Mouse (Mus musculus): Measurements from ENCODE around the gene Rufy2. TPM values are rescaled to one million over a fixed set of nuclear protein-coding genes. Genes with fewer than 3 reads are reported as not detected.

Rufy2 gene
- polyA plus RNA-seq, 1 experiment from 2014 or later = 13.3 TPM

DNA sequence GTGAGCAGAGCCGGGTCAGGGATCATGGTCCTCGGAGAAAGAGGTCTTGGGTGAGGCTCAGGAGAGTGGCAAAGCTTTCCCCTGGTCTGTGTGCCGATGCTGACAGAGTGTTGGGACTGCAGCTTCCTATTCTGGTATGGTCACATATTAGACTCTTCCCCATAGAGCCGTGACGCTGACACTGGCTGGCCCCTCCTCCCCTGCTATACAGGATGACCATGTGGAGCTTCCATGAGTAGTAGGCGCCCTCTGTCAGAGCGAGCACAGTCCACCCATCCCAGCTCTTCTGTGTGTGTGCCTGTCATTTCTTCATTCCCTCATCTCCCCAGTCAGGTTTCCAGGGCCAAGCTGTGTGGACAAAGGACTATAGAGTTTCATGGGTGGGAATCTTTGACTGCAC is 83.3 kb downstream of the Rufy2 start:
- 78% methylated on average over 7 of the region's 7 CpGs for WGBS (ENCODE audit: insufficient replicate concordance)
- no peaks in the 10 kb centered on the region for H3K4me1 ChIP-seq (ENCODE audit: control insufficient read depth, insufficient read depth, low read length)

DNA sequence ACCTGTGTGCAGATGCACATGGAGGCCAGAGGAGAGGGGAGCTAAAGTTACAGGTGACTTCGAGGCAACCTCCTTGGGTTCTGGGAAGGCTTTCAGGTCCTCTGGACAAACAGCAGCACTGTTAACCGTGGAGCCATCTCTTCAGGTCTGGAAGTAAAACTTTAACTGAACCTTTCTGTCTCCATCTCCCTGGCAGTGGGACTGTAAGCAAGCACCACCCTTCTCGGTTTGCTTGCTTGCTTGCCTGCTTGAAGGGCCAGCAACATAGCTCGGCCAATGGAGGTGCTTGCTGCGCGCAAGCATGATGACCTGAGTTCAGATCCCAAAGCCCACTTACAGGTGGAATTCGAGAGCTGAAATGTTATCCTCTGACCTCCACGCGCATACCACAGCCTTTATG is 84.5 kb downstream of the Rufy2 start:
- 72% methylated on average over 9 of the region's 9 CpGs for WGBS (ENCODE audit: insufficient replicate concordance)
- no peak overlapping the region for H3K27ac ChIP-seq (ENCODE audit: low read depth, low read length)
- H3K4me3 ChIP-seq (ENCODE audit: low read depth, low read length) = no peak overlapping the region
- no peaks in the 10 kb centered on the region for H3K4me1 ChIP-seq (ENCODE audit: control insufficient read depth, insufficient read depth, low read length)
- H3K27me3 ChIP-seq (ENCODE audit: control insufficient read depth, insufficient read depth, low read length) = peaks cover 4% of the 10 kb centered on the region; the same call in 1 of the 2 replicates
- no peak overlapping the region for H3K4me2 ChIP-seq
- H3K9ac ChIP-seq (ENCODE audit: low read depth, low read length) = no peak overlapping the region
- no peaks in the 10 kb centered on the region for H3K36me3 ChIP-seq (ENCODE audit: control insufficient read depth, insufficient read depth, low read length)
- H3K9me3 ChIP-seq (replicated peaks; ENCODE audit: control insufficient read depth, low read length) = no peaks in the 10 kb centered on the region
- ATAC-seq (replicated peaks; ENCODE audit: insufficient number of reproducible peaks, low FRiP score, low TSS enrichment) = no peak

More for the DNA sequence above, 83.3 kb downstream of the Rufy2 start:
- no peak overlapping the region for H3K4me3 ChIP-seq (ENCODE audit: low read depth, low read length)
- no peak overlapping the region for H3K27ac ChIP-seq (ENCODE audit: low read depth, low read length)
- no peaks in the 10 kb centered on the region for H3K36me3 ChIP-seq (ENCODE audit: control insufficient read depth, insufficient read depth, low read length)
- H3K4me2 ChIP-seq = no peak overlapping the region
- H3K9ac ChIP-seq (ENCODE audit: low read depth, low read length) = no peak overlapping the region
- H3K9me3 ChIP-seq (replicated peaks; ENCODE audit: control insufficient read depth, low read length) = no peaks in the 10 kb centered on the region
- no peak for ATAC-seq (replicated peaks; ENCODE audit: insufficient number of reproducible peaks, low FRiP score, low TSS enrichment)
- peaks cover 4% of the 10 kb centered on the region; the same call in 1 of the 2 replicates for H3K27me3 ChIP-seq (ENCODE audit: control insufficient read depth, insufficient read depth, low read length)

DNA sequence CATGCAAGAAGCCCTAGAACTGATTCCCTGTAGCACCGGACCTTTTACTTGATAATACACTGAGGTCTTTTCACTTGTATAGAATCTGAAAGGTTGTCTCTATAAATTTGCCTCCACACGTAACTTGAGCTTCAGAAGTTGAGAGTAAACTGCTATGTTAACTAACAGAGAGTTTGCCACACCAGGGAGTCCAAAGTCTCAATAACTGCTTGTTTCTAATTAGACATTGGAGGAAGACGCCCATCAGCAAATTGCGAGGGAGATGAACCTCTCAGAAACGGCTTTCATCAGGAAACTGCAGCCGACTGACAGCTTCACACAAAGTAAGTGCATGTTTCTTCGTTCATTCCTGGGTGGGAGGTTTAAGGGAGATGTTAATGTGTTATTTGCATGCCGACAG is 85.5 kb downstream of the Rufy2 start:
- 54% methylated on average over 8 of the region's 8 CpGs for WGBS (ENCODE audit: insufficient replicate concordance)
- no peaks in the 10 kb centered on the region for H3K4me1 ChIP-seq (ENCODE audit: control insufficient read depth, insufficient read depth, low read length)
- no peaks in the 10 kb centered on the region for H3K9me3 ChIP-seq (replicated peaks; ENCODE audit: control insufficient read depth, low read length)
- no peak overlapping the region for H3K4me2 ChIP-seq
- H3K27ac ChIP-seq (ENCODE audit: low read depth, low read length) = no peak overlapping the region
- no peak for ATAC-seq (replicated peaks; ENCODE audit: insufficient number of reproducible peaks, low FRiP score, low TSS enrichment)
- peaks cover 4% of the 10 kb centered on the region; the same call in 1 of the 2 replicates for H3K27me3 ChIP-seq (ENCODE audit: control insufficient read depth, insufficient read depth, low read length)
- H3K4me3 ChIP-seq (ENCODE audit: low read depth, low read length) = no peak overlapping the region
- H3K9ac ChIP-seq (ENCODE audit: low read depth, low read length) = no peak overlapping the region
- no peaks in the 10 kb centered on the region for H3K36me3 ChIP-seq (ENCODE audit: control insufficient read depth, insufficient read depth, low read length)

DNA sequence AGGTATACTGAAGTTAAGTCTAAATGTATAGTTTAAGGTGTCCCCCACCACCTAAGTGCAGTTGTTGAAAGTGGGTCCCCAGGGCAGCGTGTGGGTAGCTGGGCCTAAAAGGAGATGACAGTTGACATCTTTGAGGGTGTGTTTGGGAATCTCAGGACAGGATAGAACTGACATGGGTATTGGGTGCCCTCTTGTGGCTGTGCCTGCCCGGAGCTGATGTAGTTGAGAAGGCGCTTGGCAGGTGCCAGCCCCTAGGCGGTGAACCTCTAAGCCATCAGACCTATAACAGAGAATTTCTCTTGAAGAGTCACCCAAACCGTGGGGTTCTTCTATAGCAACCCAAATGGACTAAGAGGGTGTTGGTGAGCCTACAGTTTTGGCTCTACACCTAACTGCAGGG is 86.0 kb downstream of the Rufy2 start:
- Histone ChIP-seq H3K9ac (ENCODE audit: low read depth, low read length) (no peak overlapping the region), H3K36me3 (ENCODE audit: control insufficient read depth, insufficient read depth, low read length) (no peaks in the 10 kb centered on the region), H3K27ac (ENCODE audit: low read depth, low read length) (no peak overlapping the region), H3K4me1 (ENCODE audit: control insufficient read depth, insufficient read depth, low read length) (no peaks in the 10 kb centered on the region), H3K27me3 (ENCODE audit: control insufficient read depth, insufficient read depth, low read length) (peaks cover 4% of the 10 kb centered on the region; the same call in 1 of the 2 replicates), H3K4me3 (ENCODE audit: low read depth, low read length) (no peak overlapping the region), H3K4me2 (no peak overlapping the region), H3K9me3 (replicated peaks; ENCODE audit: control insufficient read depth, low read length) (no peaks in the 10 kb centered on the region)
- ATAC-seq (replicated peaks; ENCODE audit: insufficient number of reproducible peaks, low FRiP score, low TSS enrichment) = no peak
- 10% methylated on average over 5 of the region's 5 CpGs for WGBS (ENCODE audit: insufficient replicate concordance)

Other genes with a start within 250 kb of the Rufy2 start
- gene Ccar1, start 187.9 kb upstream of the Rufy2 start, polyA plus RNA-seq (2014; fragmentation: Nextera tagmentation; extraction: Ambion mirVana) = 101 and 106 TPM in 2 replicates
- 25.9 and 32.6 TPM in 2 replicates for gene Tet1, start 71.2 kb upstream of the Rufy2 start, polyA plus RNA-seq (2014; fragmentation: Nextera tagmentation; extraction: Ambion mirVana)
- gene Slc25a16, start 59.6 kb upstream of the Rufy2 start, polyA plus RNA-seq (2014; fragmentation: Nextera tagmentation; extraction: Ambion mirVana) = 12.0 and 12.7 TPM in 2 replicates
- gene Dna2, start 33.2 kb upstream of the Rufy2 start, polyA plus RNA-seq (2014; fragmentation: Nextera tagmentation; extraction: Ambion mirVana) = 25.6 and 26.2 TPM in 2 replicates
- gene Hnrnph3, start 44.0 kb downstream of the Rufy2 start, polyA plus RNA-seq (2014; fragmentation: Nextera tagmentation; extraction: Ambion mirVana) = 50.5 and 51.2 TPM in 2 replicates
- gene Pbld2, start 44.1 kb downstream of the Rufy2 start, polyA plus RNA-seq (2014; fragmentation: Nextera tagmentation; extraction: Ambion mirVana) = 0.67 and 0.70 TPM in 2 replicates
- 0.38 and 1.1 TPM in 2 replicates for gene Pbld1, start 79.9 kb downstream of the Rufy2 start, polyA plus RNA-seq (2014; fragmentation: Nextera tagmentation; extraction: Ambion mirVana)
- gene Atoh7, start 119.4 kb downstream of the Rufy2 start, polyA plus RNA-seq (2014; fragmentation: Nextera tagmentation; extraction: Ambion mirVana) = not detected in 2 replicates
- 3.3 and 3.8 TPM in 2 replicates for gene Mypn, start 223.7 kb downstream of the Rufy2 start, polyA plus RNA-seq (2014; fragmentation: Nextera tagmentation; extraction: Ambion mirVana)